Mouse (Mus musculus) heart, adult 2 months (tissue): ENCODE measurements at regions not wholly inside any gene's neighbourhood (a gene's known extent, or its start where the extent isn't known, plus 50 kb on each side); places are given as distances from the start of the nearest gene placed in this dataset.

Experiments used
- CTCF ChIP-seq: fragments of 200-600 bp; IDR thresholded peaks from 2 replicates; pipeline ENCODE4 v1.8.1; 2022; ENCODE audit warnings: antibody characterized with exemption, mild to moderate bottlenecking, moderate library complexity
- POLR2A ChIP-seq: fragments of 200-500 bp; IDR thresholded peaks from 2 replicates; pipeline ENCODE4 v1.6.1; 2011; ENCODE audit warnings: mild to moderate bottlenecking, low read depth, low read length, control low read depth; ENCODE audit not compliant: insufficient read depth

DNA sequence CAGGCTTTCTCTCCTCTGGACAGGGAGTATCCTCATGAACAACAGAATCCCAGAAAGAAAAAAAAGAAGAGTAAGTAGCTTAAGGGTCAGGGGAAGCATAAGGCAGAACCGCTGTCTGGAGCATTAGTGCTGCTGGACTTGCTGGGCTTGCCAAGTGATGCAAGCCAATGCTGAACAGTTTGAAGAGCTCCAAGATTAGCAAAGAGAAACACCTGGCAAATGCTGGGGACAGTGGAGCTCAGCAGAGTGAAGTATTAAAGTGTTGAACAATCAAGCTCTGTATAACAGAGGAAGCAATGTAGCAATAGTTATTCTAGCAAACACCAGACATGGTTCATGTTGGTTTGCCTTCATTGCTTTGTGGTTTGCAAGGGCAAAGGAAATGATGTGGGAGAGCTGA, 1100.1 kb downstream of the Mrps31 start:
- no peak for TF ChIP-seq CTCF
- TF ChIP-seq POLR2A = no peak
